Mouse (Mus musculus) embryonic facial prominence, embryonic 14.5 days (tissue): Measurements from ENCODE around the gene 2410002F23Rik. TPM values are rescaled to one million over a fixed set of nuclear protein-coding genes. Genes with fewer than 3 reads are reported as not detected.
"Not testable (repeated sequence)": the region's sequence is repeated elsewhere in the genome, so short reads cannot be mapped to it uniquely, and the experiment has no call there.

Source experiments
- ATAC-seq: fragments of 200-750 bp; cut with Nextera tagmentation; 2 replicates; pipeline ENCODE4 v1.8.0; 2017; ENCODE audit warnings: low read depth, moderate number of reproducible peaks, moderate TSS enrichment
- DNase-seq: peaks from one replicate; pipeline ENCODE4 v3.0.0-alpha.2; 2015; ENCODE audit warnings: low spot score
- H3K27ac ChIP-seq: fragments of 300-500 bp; sonication (generic); replicated peaks from 2 replicates; pipeline ENCODE4 v1.5.1; 2014; ENCODE audit warnings: low read depth, mild to moderate bottlenecking, low read length, moderate library complexity
- H3K27me3 ChIP-seq: fragments of 300-500 bp; sonication (generic); replicated peaks from 2 replicates; pipeline ENCODE4 v1.6.1; 2014; ENCODE audit warnings: low read length; ENCODE audit not compliant: control insufficient read depth, insufficient read depth
- H3K36me3 ChIP-seq: fragments of 300-500 bp; sonication (generic); 2 replicates; pipeline ENCODE4 v1.6.1; 2014; ENCODE audit warnings: low read length, mixed read lengths; ENCODE audit not compliant: control insufficient read depth, insufficient read depth
- H3K4me1 ChIP-seq: fragments of 300-500 bp; sonication (generic); 2 replicates; pipeline ENCODE4 v1.6.1; 2014; ENCODE audit warnings: antibody characterized with exemption, low read length; ENCODE audit not compliant: control insufficient read depth, insufficient read depth
- H3K4me2 ChIP-seq: fragments of 300-500 bp; sonication (generic); 2 replicates; pipeline ENCODE4 v1.6.1; 2014; ENCODE audit warnings: low read depth, mild to moderate bottlenecking, low read length, moderate library complexity, mixed read lengths
- H3K4me3 ChIP-seq: fragments of 300-500 bp; sonication (generic); 2 replicates; pipeline ENCODE4 v1.5.1; 2014; ENCODE audit warnings: low read depth, mild to moderate bottlenecking, low read length
- H3K9ac ChIP-seq: fragments of 300-500 bp; sonication (generic); 2 replicates; pipeline ENCODE4 v1.6.1; 2014; ENCODE audit warnings: low read depth, mild to moderate bottlenecking, low read length, moderate library complexity, mixed read lengths
- H3K9me3 ChIP-seq: fragments of 300-500 bp; sonication (generic); 2 replicates; pipeline ENCODE4 v1.6.1; 2016; ENCODE audit warnings: low read length; ENCODE audit not compliant: control insufficient read depth
- WGBS: fragments of 180-500 bp; shearing (Covaris S2); extraction: QIAGEN DNeasy Blood & Tissue Kit; methylation state at CpG from one replicate; pipeline ENCODE4 v1.1.7; 2014; 5-methylcytosine and 5-hydroxymethylcytosine counted together
- polyA plus RNA-seq: library from polyadenylated mRNA; unstranded; fragments of >200 nt; fragmentation: Nextera tagmentation; extraction: Ambion mirVana; gene quantifications from 2 replicates; pipeline ENCODE4 v1.2.1, GENCODE M21; 2014

Gene 2410002F23Rik
- polyA plus RNA-seq: 117 and 144 TPM in 2 replicates

DNA sequence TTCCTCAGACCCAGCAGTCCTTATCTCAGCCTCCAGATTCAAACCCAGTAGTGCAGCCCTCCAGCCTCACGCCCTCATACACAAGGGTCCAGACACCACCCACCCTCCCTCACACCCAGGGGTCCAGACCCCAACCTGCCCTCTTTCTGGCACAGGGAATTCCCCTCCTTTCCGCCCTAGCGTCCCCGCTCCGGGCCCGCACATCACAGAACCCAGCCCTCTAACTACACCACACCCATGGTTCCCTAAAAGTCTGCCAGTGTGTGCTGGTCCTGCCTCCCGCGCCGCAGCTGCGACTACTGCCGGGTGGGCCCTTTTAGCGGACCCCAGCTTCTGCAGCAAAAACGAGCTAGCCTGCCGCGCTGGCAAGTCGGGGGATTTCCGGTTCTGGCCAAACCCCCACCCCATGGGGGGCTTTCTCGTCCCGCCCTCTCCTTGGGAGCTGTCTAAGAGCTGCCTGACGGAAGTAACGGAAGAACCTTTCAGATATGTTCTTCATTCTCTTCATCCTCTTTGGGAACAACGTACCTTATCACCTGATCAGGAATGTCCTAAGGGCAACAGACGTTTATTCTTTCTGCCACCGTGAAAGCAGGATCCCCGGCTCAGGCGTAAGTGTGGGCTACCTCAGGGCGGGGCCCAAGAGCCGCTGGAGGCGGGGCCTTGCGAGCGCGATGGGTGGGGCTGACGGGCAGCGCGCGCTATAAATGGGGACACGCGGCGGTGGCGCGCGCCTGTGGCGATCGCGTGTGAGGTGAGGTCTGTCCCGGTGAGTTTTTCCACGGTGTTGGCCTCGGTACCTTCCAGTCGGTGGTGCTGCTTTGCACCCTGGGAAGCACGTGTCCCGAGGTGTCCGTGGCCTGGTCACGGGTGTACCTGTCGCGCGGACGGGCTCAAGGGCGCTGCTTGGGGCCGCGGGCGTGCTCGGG, at the start of gene 2410002F23Rik, which contains the start of gene 1700028J19Rik:
TSS of gene 2410002F23Rik (plus strand) at position 668 of the 929 bp plus-strand sequence.
TSS of gene 1700028J19Rik (minus strand) at position 641 of the 929 bp plus-strand sequence.
- no peaks in the 10 kb centered on the region for H3K9me3 ChIP-seq
- peak; percentile 89 for ATAC-seq
- peaks cover 14% of the 10 kb centered on the region for H3K4me1 ChIP-seq
- H3K36me3 ChIP-seq: peaks cover 35% of the 10 kb centered on the region
- H3K4me2 ChIP-seq: peak within 1 kb of the TSS; percentile 80
- WGBS: 0% methylated on average over 48 of the region's 62 CpGs
- H3K27me3 ChIP-seq: no peaks in the 10 kb centered on the region
- peak within 1 kb of the TSS; percentile 99 for H3K9ac ChIP-seq
- peak within 1 kb of the TSS; percentile 86 for H3K4me3 ChIP-seq
- DNase-seq: peak; percentile 96
- H3K27ac ChIP-seq: peak within 1 kb of the TSS; percentile 95

DNA sequence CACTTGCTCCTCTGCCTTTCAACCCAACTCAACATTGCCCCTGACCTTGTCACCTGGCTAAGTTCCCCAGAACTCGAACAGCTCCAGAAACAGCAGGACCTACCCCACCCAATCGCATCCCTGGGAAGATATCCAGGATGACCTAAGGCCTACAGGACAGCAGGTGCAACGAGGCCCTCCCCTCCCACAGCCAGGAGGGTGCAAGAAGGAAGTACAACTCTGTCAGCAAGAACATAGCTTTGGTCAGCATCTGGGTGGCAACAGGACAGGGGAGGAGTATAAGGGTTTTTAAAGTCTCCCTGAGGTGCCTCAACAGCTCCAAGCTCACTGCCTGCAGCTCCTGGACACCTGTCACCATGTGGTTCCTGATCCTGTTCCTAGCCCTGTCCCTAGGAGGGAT, 48.6 kb upstream of the 2410002F23Rik start, which contains the start of gene Klk1b3:
TSS of gene Klk1b3 (plus strand) at position 301 of the 400 bp plus-strand sequence.
- no peak for DNase-seq
- H3K4me1 ChIP-seq: no peaks in the 10 kb centered on the region
- 68% methylated on average over 3 of the region's 3 CpGs for WGBS
- no peaks in the 10 kb centered on the region for H3K9me3 ChIP-seq
- no peak within 1 kb of the TSS for H3K9ac ChIP-seq
- H3K36me3 ChIP-seq: no peaks in the 10 kb centered on the region
- no peaks in the 10 kb centered on the region for H3K27me3 ChIP-seq
- H3K4me3 ChIP-seq: no peak within 1 kb of the TSS
- no peak for ATAC-seq
- H3K27ac ChIP-seq: no peak within 1 kb of the TSS
- H3K4me2 ChIP-seq: no peak within 1 kb of the TSS

GRCm38 (mm10) chr7:44207135-44207534, 39.4 kb upstream of the 2410002F23Rik start, which contains the start of gene Klk1b4:
TSS of gene Klk1b4 (plus strand) at chr7:44207435.
- H3K4me3 ChIP-seq, H3K27ac ChIP-seq, ATAC-seq, H3K27me3 ChIP-seq, H3K36me3 ChIP-seq, DNase-seq, H3K4me1 ChIP-seq, H3K4me2 ChIP-seq, H3K9me3 ChIP-seq, H3K9ac ChIP-seq: not testable (repeated sequence)
- WGBS: 44% methylated on average over 3 of the region's 3 CpGs

DNA sequence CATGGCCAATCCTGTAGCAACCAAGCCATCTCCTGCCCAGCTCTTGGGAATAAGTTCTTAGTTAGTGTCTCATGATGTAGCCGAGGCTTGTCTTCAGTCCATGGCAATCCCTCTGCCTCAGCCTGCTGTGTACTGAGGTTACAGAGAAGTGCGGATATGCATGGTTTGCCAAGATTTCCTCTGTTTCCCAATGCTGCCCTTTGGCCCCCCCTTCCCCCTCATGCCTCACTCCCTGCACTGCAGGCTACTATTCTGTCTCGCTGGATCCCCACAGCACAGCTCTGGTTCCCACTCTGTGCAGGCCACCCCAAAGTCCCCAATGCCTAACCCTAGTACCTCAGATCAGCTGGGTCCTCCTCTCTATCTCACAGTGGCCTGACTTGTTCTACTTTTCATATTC, 38.2 kb upstream of the 2410002F23Rik start:
- H3K27ac ChIP-seq: no peak overlapping the region
- H3K36me3 ChIP-seq: no peaks in the 10 kb centered on the region
- H3K27me3 ChIP-seq: no peaks in the 10 kb centered on the region
- 79% methylated on average over 3 of the region's 3 CpGs for WGBS
- ATAC-seq (no peak), DNase-seq (no peak)
- H3K4me1 ChIP-seq: no peaks in the 10 kb centered on the region
- no peak overlapping the region for H3K9ac ChIP-seq
- H3K4me2 ChIP-seq: no peak overlapping the region
- H3K9me3 ChIP-seq: no peaks in the 10 kb centered on the region
- no peak overlapping the region for H3K4me3 ChIP-seq

DNA sequence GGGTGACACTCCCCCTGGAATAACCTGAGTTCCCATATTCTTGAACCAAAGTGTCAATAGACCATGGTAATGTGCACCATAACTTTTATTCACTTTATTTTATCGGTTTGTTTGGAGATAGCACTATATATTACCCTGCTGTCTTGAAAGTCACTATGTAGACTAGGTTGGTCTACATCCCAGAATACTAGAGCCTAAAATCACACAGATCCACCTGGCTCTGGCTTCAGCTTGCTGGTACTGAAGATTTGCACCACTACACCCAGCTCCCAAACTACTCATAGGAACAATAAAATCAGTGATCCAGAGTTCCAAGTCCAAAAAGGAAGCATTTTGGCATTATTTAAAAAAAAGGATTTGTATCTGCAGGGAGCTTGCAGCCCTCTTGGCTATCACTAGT, 30.9 kb upstream of the 2410002F23Rik start, which contains the start of gene Klk1b5:
TSS of gene Klk1b5 (plus strand) at position 301 of the 400 bp plus-strand sequence.
- Histone ChIP-seq H3K9me3 (no peaks in the 10 kb centered on the region), H3K4me3 (no peak within 1 kb of the TSS), H3K27me3 (no peaks in the 10 kb centered on the region), H3K27ac (no peak within 1 kb of the TSS), H3K4me1 (no peaks in the 10 kb centered on the region), H3K9ac (no peak within 1 kb of the TSS), H3K36me3 (no peaks in the 10 kb centered on the region), H3K4me2 (no peak within 1 kb of the TSS)
- ATAC-seq (no peak), DNase-seq (no peak)
- 77% methylated on average over 1 of the region's 1 CpGs for WGBS

DNA sequence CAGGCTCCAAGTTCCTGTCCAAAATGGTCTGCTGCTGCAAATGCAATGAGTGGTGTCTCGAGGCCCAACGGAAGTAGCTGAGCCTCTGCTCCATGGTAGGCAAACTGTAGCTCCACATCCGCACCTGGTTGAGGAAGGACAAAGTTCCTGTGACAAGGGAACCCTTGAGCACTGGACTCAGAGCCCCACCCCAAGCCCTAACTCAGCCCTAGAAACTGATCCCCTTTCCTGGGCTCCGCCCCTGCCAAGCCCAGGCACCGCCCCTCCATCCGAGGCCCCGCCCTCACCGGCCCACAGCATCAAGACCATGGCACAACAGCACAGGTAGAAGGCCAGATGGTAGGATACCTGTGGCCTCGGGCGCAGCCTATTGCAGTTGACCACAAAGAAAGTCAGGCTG, 24.9 kb upstream of the 2410002F23Rik start:
- not testable (repeated sequence) for ATAC-seq, H3K36me3 ChIP-seq, H3K4me3 ChIP-seq, H3K4me2 ChIP-seq, H3K9ac ChIP-seq, DNase-seq, H3K4me1 ChIP-seq, H3K9me3 ChIP-seq, H3K27me3 ChIP-seq, H3K27ac ChIP-seq
- WGBS: 66% methylated on average over 6 of the region's 10 CpGs

GRCm38 (mm10) chr7:44222335-44222734, 24.2 kb upstream of the 2410002F23Rik start:
- not testable (repeated sequence) for H3K36me3 ChIP-seq, H3K9ac ChIP-seq, H3K4me1 ChIP-seq, H3K27me3 ChIP-seq, DNase-seq, H3K9me3 ChIP-seq, H3K4me3 ChIP-seq, H3K4me2 ChIP-seq, ATAC-seq, H3K27ac ChIP-seq
- 71% methylated on average over 5 of the region's 6 CpGs for WGBS

DNA sequence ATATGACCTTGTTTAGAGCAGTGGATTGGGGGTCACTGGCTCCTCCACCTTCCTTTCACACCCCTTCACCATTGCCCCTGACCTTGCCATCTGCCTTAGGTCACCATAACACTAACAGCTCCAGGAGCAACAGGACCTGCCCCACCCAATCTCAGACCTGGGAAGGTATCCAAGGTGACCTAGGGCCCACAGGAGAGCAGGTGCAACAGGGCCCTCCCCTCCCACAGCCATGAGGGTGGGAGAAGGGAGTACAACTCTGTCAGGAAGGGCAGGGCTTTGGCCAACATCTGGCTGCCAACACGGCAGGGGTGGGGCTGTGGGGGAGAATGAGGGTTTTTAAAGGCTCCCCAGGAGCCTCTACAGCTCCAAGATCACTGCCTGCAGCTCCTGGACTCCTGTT, 21.4 kb upstream of the 2410002F23Rik start, which contains the start of gene Klk1:
TSS of gene Klk1 (plus strand) at position 285 of the 400 bp plus-strand sequence.
- Histone ChIP-seq H3K4me1 (no peaks in the 10 kb centered on the region), H3K27me3 (no peaks in the 10 kb centered on the region), H3K4me3 (no peak within 1 kb of the TSS), H3K9me3 (no peaks in the 10 kb centered on the region), H3K4me2 (no peak within 1 kb of the TSS), H3K27ac (no peak within 1 kb of the TSS), H3K9ac (no peak within 1 kb of the TSS), H3K36me3 (no peaks in the 10 kb centered on the region)
- no peak for ATAC-seq
- no peak for DNase-seq
- WGBS: 0% methylated on average over 1 of the region's 1 CpGs
